ENCODE assay signal across 18 mouse cellular contexts in the genomic region with DNA sequence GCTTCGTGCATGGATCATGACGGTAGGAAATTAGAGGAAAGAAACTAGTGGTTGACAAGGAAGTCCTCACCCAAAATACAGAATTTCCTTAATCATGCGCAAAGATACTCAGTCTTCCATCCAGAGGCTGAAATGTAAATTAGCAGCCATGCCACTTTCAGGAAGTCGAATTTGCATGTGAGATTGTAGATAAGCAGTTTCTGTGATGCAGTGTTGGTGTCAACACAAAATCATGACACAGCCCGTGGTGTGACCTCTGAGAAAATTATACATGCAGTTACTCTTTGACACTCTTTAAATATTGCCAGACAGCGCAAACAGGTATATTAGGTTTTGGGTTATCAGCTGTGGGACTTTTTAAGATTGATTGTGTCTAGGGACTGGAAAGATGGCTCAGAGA.
"Had no signal": no experiment of that assay in that cellular context is flagged by ENCODE, and none has a peak within 500 bp of the region (broad histone marks: within the 10 kb centered on the region; RNA-seq: fewer than 3 reads in every experiment).

No protein-coding gene starts in this region.

- H3K9me3 ChIP-seq: midbrain, embryonic 10.5 days; midbrain, embryonic 12.5 days; neural tube, embryonic 13.5 days; neural tube, embryonic 15.5 days had no signal

- DNase-seq: lung, embryonic 14.5 days; lung, postnatal 10 days; lung, postnatal 4 days; midbrain, embryonic 14.5 days; retina, postnatal 1 day; right cerebral cortex, adult 18-20 months; right cerebral cortex, postnatal 25 days; right cerebral cortex, postnatal 4 days; spleen, adult 18-20 months; thymus, adult 18-20 months; thymus, postnatal 14 days; thymus, postnatal 36 days had no signal

- H3K27ac ChIP-seq: midbrain, embryonic 10.5 days; midbrain, embryonic 12.5 days; neural tube, embryonic 13.5 days; neural tube, embryonic 15.5 days had no signal

- H3K36me3 ChIP-seq: midbrain, embryonic 10.5 days; midbrain, embryonic 12.5 days; neural tube, embryonic 13.5 days; neural tube, embryonic 15.5 days had no signal

- H3K4me2 ChIP-seq: lung, embryonic 14.5 days; midbrain, embryonic 12.5 days; neural tube, embryonic 13.5 days; neural tube, embryonic 15.5 days had no signal

- ATAC-seq: midbrain, embryonic 16.5 days had no signal

- H3K27me3 ChIP-seq: midbrain, embryonic 12.5 days; neural tube, embryonic 13.5 days; neural tube, embryonic 15.5 days had no signal

- H3K4me3 ChIP-seq: midbrain, embryonic 10.5 days; midbrain, embryonic 12.5 days; myocyte; neural tube, embryonic 13.5 days; neural tube, embryonic 15.5 days had no signal

- H3K9ac ChIP-seq: lung, embryonic 14.5 days; midbrain, embryonic 12.5 days; neural tube, embryonic 13.5 days; neural tube, embryonic 15.5 days had no signal

- H3K4me1 ChIP-seq: neural tube, embryonic 13.5 days; neural tube, embryonic 15.5 days had no signal
